Mouse (Mus musculus): Measurements from ENCODE around the gene Ect2l. TPM values are rescaled to one million over a fixed set of nuclear protein-coding genes. Genes with fewer than 3 reads are reported as not detected.
"Not testable (repeated sequence)": the region's sequence is repeated elsewhere in the genome, so short reads cannot be mapped to it uniquely, and the experiment has no call there.

The Ect2l gene
- total RNA-seq, 1 experiment from 2014 or later: not detected

DNA sequence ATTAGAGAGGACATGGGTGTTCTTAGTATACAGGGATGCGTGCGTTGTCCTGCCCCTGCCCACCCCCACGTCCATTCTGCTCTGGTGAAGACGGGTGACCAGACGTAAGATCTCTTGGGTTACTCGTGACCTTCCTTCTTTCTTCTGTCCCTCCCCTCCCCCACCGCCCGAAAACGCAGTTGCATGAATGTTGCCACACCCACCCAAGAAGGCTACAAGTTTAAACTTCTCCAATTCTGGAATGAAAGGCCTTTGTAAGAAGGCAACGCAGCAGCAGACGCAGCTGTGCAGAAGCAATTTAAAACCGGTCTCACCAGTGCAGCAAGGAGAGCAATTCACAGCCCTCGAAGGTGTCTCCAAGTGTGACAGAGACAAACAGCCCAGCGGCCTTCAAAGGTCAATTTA is 16.0 kb downstream of the Ect2l start:
- peak; percentile 60 for ATAC-seq (replicated peaks; ENCODE audit: insufficient number of reproducible peaks, low FRiP score, low TSS enrichment, poor library complexity, severe bottlenecking)

DNA sequence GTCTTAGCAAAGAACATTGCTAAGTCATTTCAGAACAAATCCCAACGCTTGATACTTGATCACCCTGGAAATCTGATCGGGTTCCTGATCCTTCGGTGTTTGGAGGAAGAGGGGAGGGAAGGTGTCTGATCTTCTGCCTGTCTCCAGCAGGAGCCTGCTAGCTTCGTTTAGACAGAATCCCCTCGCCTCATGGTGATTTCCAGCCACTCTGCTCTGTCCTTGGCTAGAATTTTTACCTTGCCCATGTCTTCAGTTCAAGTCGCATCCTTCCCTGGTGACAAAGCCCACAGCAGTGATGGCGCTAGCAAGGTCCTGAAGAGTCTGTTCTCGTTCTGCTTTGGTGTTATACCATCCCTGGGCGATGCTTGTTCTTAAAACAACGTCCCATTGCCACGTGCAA is 16.5 kb downstream of the Ect2l start:
- no peak for ATAC-seq (replicated peaks; ENCODE audit: insufficient number of reproducible peaks, low FRiP score, low TSS enrichment, poor library complexity, severe bottlenecking)

- no peak for ATAC-seq (replicated peaks; ENCODE audit: insufficient number of reproducible peaks, low FRiP score, low TSS enrichment, poor library complexity, severe bottlenecking)
These were observed 17.5 kb downstream of the Ect2l start for GRCm38 (mm10) chr10:18193221-18193620.

- ATAC-seq (replicated peaks; ENCODE audit: insufficient number of reproducible peaks, low FRiP score, low TSS enrichment, poor library complexity, severe bottlenecking): no peak
These were observed 19.0 kb downstream of the Ect2l start for GRCm38 (mm10) chr10:18191706-18192105.

- no peak for ATAC-seq (replicated peaks; ENCODE audit: insufficient number of reproducible peaks, low FRiP score, low TSS enrichment, poor library complexity, severe bottlenecking)
These were observed 21.2 kb downstream of the Ect2l start for GRCm38 (mm10) chr10:18189498-18189897.

- ATAC-seq (replicated peaks; ENCODE audit: insufficient number of reproducible peaks, low FRiP score, low TSS enrichment, poor library complexity, severe bottlenecking): 0 out of 2 replicates have a peak, but pooled peaks have one; percentile 33
These were observed 22.1 kb downstream of the Ect2l start for GRCm38 (mm10) chr10:18188564-18188963.

DNA sequence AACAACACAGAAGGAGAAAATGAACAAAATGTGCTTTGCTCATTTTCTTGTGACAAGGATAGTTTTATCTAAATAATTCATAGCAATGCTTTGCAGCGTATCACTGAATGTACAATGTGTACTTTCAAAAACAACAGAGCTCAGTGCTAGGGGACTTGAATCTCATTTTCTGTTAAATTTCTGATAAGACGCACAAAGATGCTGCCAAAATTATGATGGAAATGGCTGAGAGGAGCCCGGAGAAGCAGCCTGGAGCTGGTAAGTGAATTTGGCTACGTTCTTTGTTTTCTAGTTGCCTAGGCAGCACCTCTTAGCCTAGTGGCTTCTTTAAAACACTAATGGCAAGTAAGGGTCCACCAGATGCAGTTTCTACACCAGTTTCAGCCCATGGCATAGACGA is 28.4 kb downstream of the Ect2l start:
- ATAC-seq (replicated peaks; ENCODE audit: insufficient number of reproducible peaks, low FRiP score, low TSS enrichment, poor library complexity, severe bottlenecking): no peak

GRCm38 (mm10) chr10:18177304-18177703 is 33.4 kb downstream of the Ect2l start:
- no peak for ATAC-seq (replicated peaks; ENCODE audit: insufficient number of reproducible peaks, low FRiP score, low TSS enrichment, poor library complexity, severe bottlenecking)

DNA sequence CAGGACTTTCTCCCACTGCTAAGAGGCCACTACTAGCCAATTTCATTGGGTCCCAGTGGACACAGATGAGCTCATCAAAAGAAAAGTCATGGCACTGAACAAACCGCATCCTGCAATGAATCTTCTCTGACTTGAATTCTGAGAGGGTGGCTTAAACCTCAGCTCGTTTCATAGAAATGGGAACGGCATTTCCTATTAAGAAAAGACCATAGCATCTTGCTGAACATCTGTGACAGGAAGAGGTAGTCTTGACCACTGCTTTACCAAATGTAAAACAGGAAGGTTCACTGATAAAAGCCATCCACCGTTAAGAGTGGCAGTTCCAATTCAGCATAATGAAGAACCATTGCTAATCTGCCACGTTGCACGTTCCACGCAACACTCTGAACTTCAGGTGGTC is 34.0 kb downstream of the Ect2l start:
- no peak for ATAC-seq (replicated peaks; ENCODE audit: insufficient number of reproducible peaks, low FRiP score, low TSS enrichment, poor library complexity, severe bottlenecking)

DNA sequence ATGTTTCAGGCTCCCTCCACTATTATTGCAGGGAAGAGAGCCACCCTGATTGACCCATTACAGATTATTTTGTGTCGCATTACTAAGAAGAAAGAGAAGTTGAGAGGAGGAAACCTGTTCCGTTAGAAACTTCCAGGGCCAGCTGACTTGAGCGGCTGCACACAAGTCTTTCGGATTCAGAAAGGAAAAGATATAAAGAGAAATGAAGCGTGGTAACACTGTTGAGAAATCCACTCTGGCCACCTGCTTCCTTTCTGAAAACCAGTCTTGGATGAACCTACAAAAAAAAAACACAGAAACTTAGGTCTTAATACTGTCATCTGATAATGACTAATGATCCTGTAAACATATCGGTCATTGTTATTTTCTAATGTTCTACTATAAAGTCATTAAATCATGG is 35.6 kb downstream of the Ect2l start:
- ATAC-seq (replicated peaks; ENCODE audit: insufficient number of reproducible peaks, low FRiP score, low TSS enrichment, poor library complexity, severe bottlenecking): no peak

GRCm38 (mm10) chr10:18162435-18162971 is 48.2 kb downstream of the Ect2l start:
- no peak for ATAC-seq (replicated peaks; ENCODE audit: insufficient number of reproducible peaks, low FRiP score, low TSS enrichment, poor library complexity, severe bottlenecking)

- no peak for ATAC-seq (replicated peaks; ENCODE audit: insufficient number of reproducible peaks, low FRiP score, low TSS enrichment, poor library complexity, severe bottlenecking)
These were observed 63.5 kb downstream of the Ect2l start for GRCm38 (mm10) chr10:18147224-18147623.

DNA sequence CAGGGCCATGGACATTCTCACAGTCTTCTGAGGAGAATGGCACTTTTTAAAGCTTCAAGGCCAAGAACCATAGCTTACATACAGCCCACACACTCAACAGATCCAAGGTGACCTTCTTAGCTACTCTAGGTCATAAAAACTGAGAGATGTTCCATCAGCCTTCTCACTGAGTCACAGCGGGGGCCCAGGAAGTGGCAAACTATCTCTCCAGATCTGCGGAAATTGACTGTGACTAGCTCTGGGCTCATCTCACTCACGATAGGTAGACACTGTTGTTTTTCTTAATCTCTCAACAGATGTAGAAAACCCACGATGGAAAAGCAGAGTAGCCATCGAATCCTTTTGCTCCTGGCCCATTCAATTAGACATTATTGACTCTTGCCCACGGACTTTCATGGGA is 68.5 kb downstream of the Ect2l start:
- ATAC-seq (replicated peaks; ENCODE audit: insufficient number of reproducible peaks, low FRiP score, low TSS enrichment, poor library complexity, severe bottlenecking): no peak

DNA sequence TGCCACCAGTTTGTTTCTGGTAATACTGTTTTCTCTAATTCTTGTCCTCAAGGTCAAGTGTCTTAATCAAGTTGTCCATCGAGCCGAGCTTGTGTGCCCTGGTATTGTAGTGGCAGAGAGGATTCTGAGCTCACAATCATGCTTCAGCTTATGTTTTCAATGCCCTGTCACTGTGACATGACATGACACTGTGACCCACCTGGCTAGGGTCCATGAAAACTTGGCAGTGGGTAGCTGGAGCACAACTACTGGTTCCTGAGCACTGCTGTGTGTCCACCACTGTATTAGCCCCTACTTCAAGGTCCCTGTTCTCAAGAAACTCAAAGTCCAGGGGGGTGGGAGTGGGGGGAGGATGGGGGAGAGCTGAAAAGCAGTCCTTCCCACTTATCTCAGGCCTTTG is 69.3 kb downstream of the Ect2l start:
- ATAC-seq (replicated peaks; ENCODE audit: insufficient number of reproducible peaks, low FRiP score, low TSS enrichment, poor library complexity, severe bottlenecking): no peak

DNA sequence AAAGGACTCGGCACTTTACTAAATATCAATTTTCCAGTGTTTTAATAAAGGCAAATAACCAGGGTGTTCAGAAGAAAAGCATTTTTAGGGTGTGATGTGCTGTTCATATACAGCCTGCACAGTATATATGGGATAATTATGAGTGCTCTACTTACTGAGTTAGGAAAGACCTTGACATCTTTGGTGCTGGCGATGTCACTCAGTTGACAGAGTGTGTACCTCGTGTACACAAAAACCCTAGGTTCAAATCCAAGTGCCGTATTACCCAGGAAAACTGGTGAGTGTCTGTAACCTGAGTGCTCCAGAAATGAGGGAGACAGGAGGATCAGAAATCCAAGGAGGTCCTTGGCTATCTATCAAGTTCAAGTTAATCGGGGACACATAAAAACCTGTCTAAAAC is 71.1 kb downstream of the Ect2l start:
- no peak for ATAC-seq (replicated peaks; ENCODE audit: insufficient number of reproducible peaks, low FRiP score, low TSS enrichment, poor library complexity, severe bottlenecking)

DNA sequence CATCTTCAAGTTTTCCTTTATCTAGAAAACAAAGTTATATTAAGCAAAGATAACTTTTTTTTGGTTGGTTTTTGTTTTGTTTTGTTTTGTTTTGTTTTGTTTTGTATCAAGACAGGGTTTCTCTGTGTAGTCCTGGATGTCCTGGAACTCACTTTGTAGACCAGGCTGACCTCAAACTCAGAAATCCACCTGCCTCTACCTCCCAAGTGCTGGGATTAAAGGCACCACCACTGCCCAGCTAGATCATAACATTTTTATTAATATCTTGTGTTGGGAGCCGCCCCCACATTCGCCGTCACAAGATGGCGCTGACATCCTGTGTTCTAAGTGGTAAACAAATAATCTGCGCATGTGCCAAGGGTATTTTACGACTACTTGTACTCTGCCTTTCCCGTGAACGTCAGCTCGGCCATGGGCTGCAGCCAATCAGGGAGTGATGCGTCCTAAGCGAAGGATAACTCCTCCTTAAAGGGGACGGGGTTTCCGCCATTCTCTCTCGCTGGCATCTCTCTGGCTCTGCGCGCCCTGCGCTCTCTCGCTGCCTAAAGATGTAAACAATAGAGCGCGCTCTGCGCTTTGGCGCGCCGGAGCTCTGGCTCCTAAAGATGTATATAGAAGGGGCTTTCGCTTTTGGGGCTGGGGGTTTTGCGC is 71.7 kb downstream of the Ect2l start:
- ATAC-seq (replicated peaks; ENCODE audit: insufficient number of reproducible peaks, low FRiP score, low TSS enrichment, poor library complexity, severe bottlenecking): not testable (repeated sequence)

GRCm38 (mm10) chr10:18131666-18132650 is 78.7 kb downstream of the Ect2l start:
- ATAC-seq (replicated peaks; ENCODE audit: insufficient number of reproducible peaks, low FRiP score, low TSS enrichment, poor library complexity, severe bottlenecking): no peak

GRCm38 (mm10) chr10:18130276-18130675 is 80.4 kb downstream of the Ect2l start:
- ATAC-seq (replicated peaks; ENCODE audit: insufficient number of reproducible peaks, low FRiP score, low TSS enrichment, poor library complexity, severe bottlenecking): no peak

DNA sequence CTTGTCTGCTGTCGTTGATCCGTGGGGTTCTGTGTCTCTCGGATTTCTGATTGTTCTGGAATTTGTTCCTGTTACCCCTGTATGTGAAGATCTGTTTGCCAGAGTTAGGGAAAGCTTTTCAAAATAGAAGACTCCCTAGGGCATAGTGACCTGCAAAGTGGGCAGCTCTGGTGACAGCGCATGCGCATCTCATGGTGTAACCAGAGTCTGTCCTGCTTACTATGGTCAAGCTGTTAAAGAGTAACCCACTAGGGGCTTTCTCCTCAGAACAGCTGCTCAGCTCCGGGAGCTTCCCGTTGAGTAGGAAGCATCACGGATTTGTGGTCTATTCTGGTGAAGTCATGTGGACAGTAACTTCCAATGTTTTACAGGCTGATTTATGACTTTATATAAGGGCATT is 92.4 kb downstream of the Ect2l start:
- ATAC-seq (replicated peaks; ENCODE audit: insufficient number of reproducible peaks, low FRiP score, low TSS enrichment, poor library complexity, severe bottlenecking): no peak
